ENCODE assay signal across 7 mouse cellular contexts in the genomic region with DNA sequence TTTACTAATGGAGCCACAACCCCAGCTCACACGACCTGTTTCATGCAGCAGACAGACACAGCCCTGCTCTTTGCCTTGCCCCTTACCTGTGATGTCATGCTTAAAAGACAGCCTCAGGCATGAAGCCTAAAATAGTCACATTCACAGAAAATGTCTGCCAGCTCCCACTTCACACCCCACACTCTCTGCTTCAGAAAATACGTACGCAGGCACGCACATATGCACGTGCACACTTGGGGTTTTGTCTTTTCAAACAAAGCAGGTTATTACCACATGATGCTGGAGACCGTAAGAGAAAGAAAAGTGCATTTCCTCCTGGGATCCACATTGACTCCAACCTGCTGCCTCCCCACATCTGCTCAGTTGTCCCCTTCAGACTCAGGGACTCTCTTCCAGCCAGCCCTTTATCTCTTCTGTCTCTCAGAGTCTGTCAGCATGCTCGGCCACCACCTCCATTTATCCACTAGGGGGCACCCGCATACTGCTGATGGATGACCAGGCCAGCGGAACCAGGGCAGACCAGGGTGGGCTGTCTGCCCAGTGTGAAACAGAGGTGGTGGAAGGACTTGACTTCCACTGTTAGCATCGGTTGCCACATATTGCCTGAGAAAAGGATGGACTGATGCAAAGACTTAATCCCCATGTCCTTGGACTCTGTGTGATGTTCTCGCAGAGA. TPM values are rescaled to one million over a fixed set of nuclear protein-coding genes. Genes with fewer than 3 reads are reported as not detected.
DNase-seq lines count a peak whose midpoint lies in the region; ATAC-seq and TF ChIP-seq lines count a peak whose summit lies in the region.

No protein-coding gene starts in this region.

- 57% methylated on average over 11 of the region's 11 CpGs for WGBS in embryonic facial prominence, embryonic 10.5 days
- 62% methylated on average over 11 of the region's 11 CpGs for WGBS in intestine, postnatal 0 days
- WGBS in midbrain, embryonic 12.5 days = 57% methylated on average over 11 of the region's 11 CpGs

- H3K27ac ChIP-seq in embryonic facial prominence, embryonic 10.5 days (replicated peaks) = peak overlapping the region; percentile 42; the same call in 1 of the 2 replicates
- H3K27ac ChIP-seq in intestine, postnatal 0 days (ENCODE audit: low read depth, low read length) = no peak overlapping the region
- no peak overlapping the region for H3K27ac ChIP-seq in midbrain, embryonic 12.5 days (replicated peaks)

- H3K36me3 ChIP-seq in embryonic facial prominence, embryonic 10.5 days (replicated peaks) = no peaks in the 10 kb centered on the region
- no peaks in the 10 kb centered on the region for H3K36me3 ChIP-seq in intestine, postnatal 0 days (ENCODE audit: control insufficient read depth, insufficient read depth)
- no peaks in the 10 kb centered on the region for H3K36me3 ChIP-seq in midbrain, embryonic 12.5 days

- H3K4me3 ChIP-seq in embryonic facial prominence, embryonic 10.5 days = no peak overlapping the region
- no peak overlapping the region for H3K4me3 ChIP-seq in intestine, postnatal 0 days (ENCODE audit: low read depth, low read length)
- no peak overlapping the region for H3K4me3 ChIP-seq in midbrain, embryonic 12.5 days

- TF ChIP-seq CTCF in intestine, postnatal 0 days (IDR thresholded peaks at IDR 0.05; ENCODE audit: low read depth) = peak; percentile 99

- peak; percentile 92 for DNase-seq in adrenal gland, postnatal 14 days
- peak; percentile 90 for DNase-seq in embryonic facial prominence, embryonic 10.5 days (ENCODE audit: low spot score)
- peak; percentile 96 for DNase-seq in heart, adult 11 months
- DNase-seq in left cerebral cortex, postnatal 4 days = peak; percentile 92
- peak; percentile 68 for DNase-seq in skeletal muscle tissue, adult 2 months (ENCODE audit: low read depth, low spot score)

- H3K4me1 ChIP-seq in embryonic facial prominence, embryonic 10.5 days = peaks cover 66% of the 10 kb centered on the region
- no peaks in the 10 kb centered on the region for H3K4me1 ChIP-seq in intestine, postnatal 0 days (replicated peaks; ENCODE audit: control insufficient read depth, insufficient read depth, low read length)
- H3K4me1 ChIP-seq in midbrain, embryonic 12.5 days = peaks cover 10% of the 10 kb centered on the region; the same call in 1 of the 2 replicates

- no peak overlapping the region for H3K4me2 ChIP-seq in intestine, postnatal 0 days (replicated peaks; ENCODE audit: low read depth)
- no peak overlapping the region for H3K4me2 ChIP-seq in midbrain, embryonic 12.5 days (replicated peaks)

- no peak overlapping the region for H3K9ac ChIP-seq in intestine, postnatal 0 days (ENCODE audit: low read depth, low read length)
- no peak overlapping the region for H3K9ac ChIP-seq in midbrain, embryonic 12.5 days (replicated peaks)

- no peaks in the 10 kb centered on the region for H3K9me3 ChIP-seq in embryonic facial prominence, embryonic 10.5 days
- H3K9me3 ChIP-seq in intestine, postnatal 0 days (ENCODE audit: control insufficient read depth) = no peaks in the 10 kb centered on the region
- H3K9me3 ChIP-seq in midbrain, embryonic 12.5 days = no peaks in the 10 kb centered on the region

- ATAC-seq in intestine, postnatal 0 days = peak; percentile 47; the same call in 1 of the 2 replicates
- ATAC-seq in midbrain, embryonic 12.5 days (ENCODE audit: low FRiP score, low read depth) = peak; percentile 79

- intact Hi-C loops in left cerebral cortex, postnatal 4 days (cut with DNase I) = no loop called here

- H3K27me3 ChIP-seq in embryonic facial prominence, embryonic 10.5 days (replicated peaks; ENCODE audit: low read depth, poor library complexity, severe bottlenecking) = peaks cover 4% of the 10 kb centered on the region; the same call in 1 of the 2 replicates
- H3K27me3 ChIP-seq in intestine, postnatal 0 days (replicated peaks; ENCODE audit: control insufficient read depth, insufficient read depth, low read length) = no peaks in the 10 kb centered on the region
- H3K27me3 ChIP-seq in midbrain, embryonic 12.5 days = peaks cover 13% of the 10 kb centered on the region; the same call in 1 of the 2 replicates

RNA-seq across cellular contexts. Expression of gene Cmtm7, which starts 15.8 kb away (rescaled TPM):
- 32.0 and 36.7 TPM in 2 replicates for total RNA-seq in adrenal gland, postnatal 14 days (2021)
- 88.0 and 93.2 TPM in 2 replicates for polyA plus RNA-seq in embryonic facial prominence, embryonic 10.5 days (2016; fragmentation: Nextera tagmentation; extraction: Ambion mirVana)
- polyA plus RNA-seq in intestine, postnatal 0 days (2015; fragmentation: Nextera tagmentation; extraction: Ambion mirVana) = 34.8 and 35.7 TPM in 2 replicates
- 1 to 10 TPM; 3.1 to 3.8 TPM for total RNA-seq in left cerebral cortex, postnatal 4 days (2021)
- 47.3 and 49.4 TPM in 2 replicates for polyA plus RNA-seq in midbrain, embryonic 12.5 days (2016; fragmentation: Nextera tagmentation; extraction: Ambion mirVana)

RNA-seq across cellular contexts. Expression of gene Cmtm8, which starts 46.5 kb away (rescaled TPM):
- 9.0 and 16.9 TPM in 2 replicates for total RNA-seq in adrenal gland, postnatal 14 days (2021)
- 21.3 and 26.4 TPM in 2 replicates for polyA plus RNA-seq in embryonic facial prominence, embryonic 10.5 days (2016; fragmentation: Nextera tagmentation; extraction: Ambion mirVana)
- 91.5 and 104 TPM in 2 replicates for polyA plus RNA-seq in intestine, postnatal 0 days (2015; fragmentation: Nextera tagmentation; extraction: Ambion mirVana)
- 1 to 10 TPM; 1.3 to 2.7 TPM for total RNA-seq in left cerebral cortex, postnatal 4 days (2021)
- polyA plus RNA-seq in midbrain, embryonic 12.5 days (2016; fragmentation: Nextera tagmentation; extraction: Ambion mirVana) = 13.2 and 14.9 TPM in 2 replicates
